Mouse (Mus musculus): Measurements from ENCODE around the gene Eml1. TPM values are rescaled to one million over a fixed set of nuclear protein-coding genes. Genes with fewer than 3 reads are reported as not detected.

Eml1 gene
- polyA plus RNA-seq, 1 experiment, result 9.5 TPM

DNA sequence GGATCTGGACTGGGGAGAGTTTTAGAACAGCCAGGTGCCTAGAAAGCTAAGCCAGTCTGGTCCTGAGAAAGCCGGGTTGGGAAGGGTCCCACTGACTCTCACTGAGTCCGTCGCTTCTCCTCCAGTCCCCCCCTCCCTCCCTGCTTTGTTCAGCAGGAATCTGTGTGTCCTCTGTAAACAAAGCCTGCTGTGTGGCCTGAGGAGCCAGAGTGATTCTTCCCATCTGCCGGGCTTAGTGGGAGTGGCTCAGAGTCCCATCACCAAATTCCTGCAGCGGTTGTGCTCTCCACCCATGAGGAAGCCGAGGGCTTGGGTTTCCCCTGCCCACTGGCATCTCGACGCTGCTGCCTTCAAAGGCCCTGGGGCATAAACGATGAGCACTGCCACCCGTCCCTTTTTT lies 72.5 kb downstream of the Eml1 start:
- H3K4me3 ChIP-seq (ENCODE audit: low read depth, low read length), result no peak overlapping the region
- H3K36me3 ChIP-seq (ENCODE audit: control insufficient read depth, insufficient read depth, low read length, poor library complexity, severe bottlenecking), result no peaks in the 10 kb centered on the region
- TF ChIP-seq EP300 (IDR thresholded peaks at IDR 0.05; ENCODE audit: insufficient read depth, low read depth, low read length) (peak; percentile 75), CTCF (IDR thresholded peaks at IDR 0.05; ENCODE audit: low read depth, low read length) (no peak), POLR2A (IDR thresholded peaks at IDR 0.05; ENCODE audit: insufficient read depth, low read length) (no peak)
- no peaks in the 10 kb centered on the region for H3K27me3 ChIP-seq (ENCODE audit: control insufficient read depth, insufficient read depth, low read length, poor library complexity, severe bottlenecking)
- no peaks in the 10 kb centered on the region for H3K9me3 ChIP-seq (replicated peaks; ENCODE audit: control insufficient read depth, insufficient read depth, low read length, poor library complexity, severe bottlenecking)
- H3K9ac ChIP-seq (ENCODE audit: low read depth, poor library complexity, severe bottlenecking), result no peak overlapping the region
- H3K4me1 ChIP-seq (ENCODE audit: control insufficient read depth, insufficient read depth, low read length), result peaks cover 3% of the 10 kb centered on the region
- H3K27ac ChIP-seq (ENCODE audit: insufficient read depth, low read length), result no peak overlapping the region

- H3K27ac ChIP-seq (ENCODE audit: insufficient read depth, low read length), result no peak overlapping the region
- TF ChIP-seq EP300 (IDR thresholded peaks at IDR 0.05; ENCODE audit: insufficient read depth, low read depth, low read length) (no peak), POLR2A (IDR thresholded peaks at IDR 0.05; ENCODE audit: insufficient read depth, low read length) (no peak), CTCF (IDR thresholded peaks at IDR 0.05; ENCODE audit: low read depth, low read length) (no peak)
- H3K4me1 ChIP-seq (ENCODE audit: control insufficient read depth, insufficient read depth, low read length), result peaks cover 3% of the 10 kb centered on the region
- no peaks in the 10 kb centered on the region for H3K36me3 ChIP-seq (ENCODE audit: control insufficient read depth, insufficient read depth, low read length, poor library complexity, severe bottlenecking)
- no peaks in the 10 kb centered on the region for H3K27me3 ChIP-seq (ENCODE audit: control insufficient read depth, insufficient read depth, low read length, poor library complexity, severe bottlenecking)
- H3K4me3 ChIP-seq (ENCODE audit: low read depth, low read length), result no peak overlapping the region
- no peak overlapping the region for H3K9ac ChIP-seq (ENCODE audit: low read depth, poor library complexity, severe bottlenecking)
- H3K9me3 ChIP-seq (replicated peaks; ENCODE audit: control insufficient read depth, insufficient read depth, low read length, poor library complexity, severe bottlenecking), result no peaks in the 10 kb centered on the region
These were observed 73.0 kb downstream of the Eml1 start for GRCm38 (mm10) chr12:108443708-108444107.

DNA sequence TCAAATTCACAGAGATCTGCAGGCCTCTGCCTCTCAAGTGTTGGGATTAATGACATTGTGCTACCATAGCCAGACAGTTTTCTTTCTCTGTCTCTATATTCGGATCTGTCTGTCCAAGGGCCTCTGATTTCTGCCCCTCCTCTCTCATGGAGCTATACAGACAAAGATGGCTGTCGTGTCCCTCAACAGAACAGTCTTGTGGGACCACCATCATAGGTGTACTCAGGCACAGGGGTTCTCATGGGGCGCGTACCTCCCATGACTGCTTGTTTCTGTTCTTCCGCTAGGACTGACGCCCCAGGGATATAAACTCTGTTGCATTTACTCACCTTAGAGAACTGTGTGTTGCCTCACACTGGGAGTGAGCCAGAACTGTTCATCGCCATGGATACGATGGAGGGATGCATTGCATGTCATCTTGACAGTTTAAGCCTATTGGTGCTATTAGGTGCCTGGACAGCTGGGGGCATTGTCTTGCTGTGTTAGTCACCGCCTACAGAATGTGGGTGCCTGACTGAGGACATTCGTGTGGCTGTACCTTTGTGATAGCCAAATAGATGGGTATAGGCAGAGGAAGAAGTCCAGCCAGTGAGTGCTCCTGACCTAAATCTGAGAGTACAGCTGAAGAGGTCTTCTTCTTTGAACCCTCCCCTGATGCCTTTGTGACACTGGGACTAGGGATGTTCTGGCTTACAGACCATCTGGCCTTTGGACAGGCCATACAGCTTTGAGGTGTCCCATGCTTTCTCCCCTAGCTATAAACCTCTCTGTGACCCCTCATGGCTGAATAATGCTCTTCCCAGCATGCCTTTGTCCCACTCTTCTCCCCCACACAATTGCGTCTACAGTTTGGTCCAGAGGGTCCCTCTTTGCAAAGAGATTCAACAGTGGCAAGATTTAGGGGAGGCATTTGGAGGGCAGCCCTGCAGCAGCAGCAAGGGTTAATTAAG lies 73.7 kb downstream of the Eml1 start:
- Histone ChIP-seq H3K36me3 (ENCODE audit: control insufficient read depth, insufficient read depth, low read length, poor library complexity, severe bottlenecking) (no peaks in the 10 kb centered on the region), H3K4me3 (ENCODE audit: low read depth, low read length) (no peak overlapping the region), H3K9ac (ENCODE audit: low read depth, poor library complexity, severe bottlenecking) (no peak overlapping the region), H3K4me1 (ENCODE audit: control insufficient read depth, insufficient read depth, low read length) (peaks cover 3% of the 10 kb centered on the region), H3K9me3 (replicated peaks; ENCODE audit: control insufficient read depth, insufficient read depth, low read length, poor library complexity, severe bottlenecking) (no peaks in the 10 kb centered on the region), H3K27me3 (ENCODE audit: control insufficient read depth, insufficient read depth, low read length, poor library complexity, severe bottlenecking) (no peaks in the 10 kb centered on the region), H3K27ac (ENCODE audit: insufficient read depth, low read length) (no peak overlapping the region)
- TF ChIP-seq EP300 (IDR thresholded peaks at IDR 0.05; ENCODE audit: insufficient read depth, low read depth, low read length) (no peak), CTCF (IDR thresholded peaks at IDR 0.05; ENCODE audit: low read depth, low read length) (no peak), POLR2A (IDR thresholded peaks at IDR 0.05; ENCODE audit: insufficient read depth, low read length) (no peak)

GRCm38 (mm10) chr12:108446721-108447120 lies 76.0 kb downstream of the Eml1 start:
- no peak overlapping the region for H3K9ac ChIP-seq (ENCODE audit: low read depth, poor library complexity, severe bottlenecking)
- peaks cover 3% of the 10 kb centered on the region for H3K4me1 ChIP-seq (ENCODE audit: control insufficient read depth, insufficient read depth, low read length)
- H3K27ac ChIP-seq (ENCODE audit: insufficient read depth, low read length), result no peak overlapping the region
- no peaks in the 10 kb centered on the region for H3K36me3 ChIP-seq (ENCODE audit: control insufficient read depth, insufficient read depth, low read length, poor library complexity, severe bottlenecking)
- TF ChIP-seq POLR2A (IDR thresholded peaks at IDR 0.05; ENCODE audit: insufficient read depth, low read length) (no peak), EP300 (IDR thresholded peaks at IDR 0.05; ENCODE audit: insufficient read depth, low read depth, low read length) (no peak), CTCF (IDR thresholded peaks at IDR 0.05; ENCODE audit: low read depth, low read length) (no peak)
- no peaks in the 10 kb centered on the region for H3K27me3 ChIP-seq (ENCODE audit: control insufficient read depth, insufficient read depth, low read length, poor library complexity, severe bottlenecking)
- no peak overlapping the region for H3K4me3 ChIP-seq (ENCODE audit: low read depth, low read length)
- no peaks in the 10 kb centered on the region for H3K9me3 ChIP-seq (replicated peaks; ENCODE audit: control insufficient read depth, insufficient read depth, low read length, poor library complexity, severe bottlenecking)

DNA sequence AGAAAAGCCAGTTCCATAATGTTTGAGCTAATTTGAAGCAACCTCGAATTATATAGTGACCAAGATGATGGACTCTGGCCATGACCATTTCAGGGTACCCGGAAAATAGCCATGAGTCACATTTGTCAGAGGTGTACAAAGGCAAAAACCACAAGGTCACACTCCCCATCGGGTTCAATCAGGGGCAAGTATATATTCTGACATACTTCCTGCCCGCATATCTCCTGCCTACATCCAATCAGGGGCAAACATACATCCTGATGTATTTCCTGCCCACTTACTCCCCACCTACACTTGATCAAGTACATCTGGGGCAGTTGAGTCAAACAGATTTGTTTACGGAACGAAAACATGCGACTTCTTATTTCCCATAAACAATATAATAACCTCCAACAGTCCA lies 77.6 kb downstream of the Eml1 start:
- H3K4me1 ChIP-seq (ENCODE audit: control insufficient read depth, insufficient read depth, low read length), result peaks cover 3% of the 10 kb centered on the region
- no peaks in the 10 kb centered on the region for H3K27me3 ChIP-seq (ENCODE audit: control insufficient read depth, insufficient read depth, low read length, poor library complexity, severe bottlenecking)
- no peaks in the 10 kb centered on the region for H3K36me3 ChIP-seq (ENCODE audit: control insufficient read depth, insufficient read depth, low read length, poor library complexity, severe bottlenecking)
- TF ChIP-seq EP300 (IDR thresholded peaks at IDR 0.05; ENCODE audit: insufficient read depth, low read depth, low read length) (no peak), CTCF (IDR thresholded peaks at IDR 0.05; ENCODE audit: low read depth, low read length) (no peak), POLR2A (IDR thresholded peaks at IDR 0.05; ENCODE audit: insufficient read depth, low read length) (no peak)
- H3K27ac ChIP-seq (ENCODE audit: insufficient read depth, low read length), result no peak overlapping the region
- H3K9ac ChIP-seq (ENCODE audit: low read depth, poor library complexity, severe bottlenecking), result no peak overlapping the region
- no peak overlapping the region for H3K4me3 ChIP-seq (ENCODE audit: low read depth, low read length)
- H3K9me3 ChIP-seq (replicated peaks; ENCODE audit: control insufficient read depth, insufficient read depth, low read length, poor library complexity, severe bottlenecking), result no peaks in the 10 kb centered on the region

DNA sequence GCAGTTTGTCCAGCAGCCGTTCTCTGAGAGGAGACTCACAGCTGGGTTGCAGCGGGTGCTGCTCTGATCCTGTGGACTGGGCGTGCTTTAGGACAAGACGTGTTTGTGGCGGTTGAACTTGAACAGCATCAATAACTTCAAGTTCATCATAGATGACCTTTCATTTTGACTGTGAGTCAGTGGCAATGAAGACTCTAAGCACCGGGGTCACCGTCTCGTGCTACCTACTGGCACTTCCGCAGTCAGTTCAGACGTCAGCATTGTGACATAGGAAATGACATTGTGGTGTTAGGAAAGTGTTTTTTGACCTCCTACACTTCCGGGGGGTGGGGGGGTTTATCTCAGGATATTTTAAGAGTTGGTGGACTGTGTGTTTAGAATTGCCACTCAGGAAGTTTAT lies 79.2 kb downstream of the Eml1 start:
- H3K36me3 ChIP-seq (ENCODE audit: control insufficient read depth, insufficient read depth, low read length, poor library complexity, severe bottlenecking), result no peaks in the 10 kb centered on the region
- H3K27ac ChIP-seq (ENCODE audit: insufficient read depth, low read length), result no peak overlapping the region
- no peaks in the 10 kb centered on the region for H3K9me3 ChIP-seq (replicated peaks; ENCODE audit: control insufficient read depth, insufficient read depth, low read length, poor library complexity, severe bottlenecking)
- H3K4me1 ChIP-seq (ENCODE audit: control insufficient read depth, insufficient read depth, low read length), result no peaks in the 10 kb centered on the region
- H3K4me3 ChIP-seq (ENCODE audit: low read depth, low read length), result no peak overlapping the region
- H3K27me3 ChIP-seq (ENCODE audit: control insufficient read depth, insufficient read depth, low read length, poor library complexity, severe bottlenecking), result no peaks in the 10 kb centered on the region
- H3K9ac ChIP-seq (ENCODE audit: low read depth, poor library complexity, severe bottlenecking), result no peak overlapping the region
- TF ChIP-seq CTCF (IDR thresholded peaks at IDR 0.05; ENCODE audit: low read depth, low read length), result no peak
- no peak for TF ChIP-seq EP300 (IDR thresholded peaks at IDR 0.05; ENCODE audit: insufficient read depth, low read depth, low read length)
- TF ChIP-seq POLR2A (IDR thresholded peaks at IDR 0.05; ENCODE audit: insufficient read depth, low read length), result no peak

All from ES-Bruce4 (cell line).